Mouse (Mus musculus): ENCODE measurements at regions not wholly inside any gene's neighbourhood (a gene's known extent, or its start where the extent isn't known, plus 50 kb on each side); places are given as distances from the start of the nearest gene placed in this dataset.

GRCm38 (mm10) chr5:26206766-26207122 is 50.7 kb upstream of the Gm7361 start:
- TF ChIP-seq POLR2A (IDR thresholded peaks at IDR 0.05; ENCODE audit: extremely low read depth, insufficient read depth, low read length) (no peak), CTCF (IDR thresholded peaks at IDR 0.05; ENCODE audit: extremely low read depth, insufficient read depth, low read length) (no peak)
- Histone ChIP-seq H3K4me1 (ENCODE audit: control insufficient read depth, insufficient read depth, low read length) (no peaks in the 10 kb centered on the region), H3K27ac (ENCODE audit: insufficient read depth, low read length) (no peak overlapping the region), H3K4me3 (ENCODE audit: insufficient read depth, low read length) (no peak overlapping the region)

GRCm38 (mm10) chr5:26206066-26206765 is 51.3 kb upstream of the Gm7361 start:
- H3K27ac ChIP-seq (ENCODE audit: insufficient read depth, low read length), result no peak overlapping the region
- H3K4me1 ChIP-seq (ENCODE audit: control insufficient read depth, insufficient read depth, low read length), result no peaks in the 10 kb centered on the region
- H3K4me3 ChIP-seq (ENCODE audit: insufficient read depth, low read length), result no peak overlapping the region
- TF ChIP-seq POLR2A (IDR thresholded peaks at IDR 0.05; ENCODE audit: extremely low read depth, insufficient read depth, low read length) (no peak), CTCF (IDR thresholded peaks at IDR 0.05; ENCODE audit: extremely low read depth, insufficient read depth, low read length) (no peak)

- H3K27ac ChIP-seq (ENCODE audit: insufficient read depth, low read length), result no peak overlapping the region
- no peak overlapping the region for H3K4me3 ChIP-seq (ENCODE audit: insufficient read depth, low read length)
- TF ChIP-seq CTCF (IDR thresholded peaks at IDR 0.05; ENCODE audit: extremely low read depth, insufficient read depth, low read length) (no peak), POLR2A (IDR thresholded peaks at IDR 0.05; ENCODE audit: extremely low read depth, insufficient read depth, low read length) (no peak)
- no peaks in the 10 kb centered on the region for H3K4me1 ChIP-seq (ENCODE audit: control insufficient read depth, insufficient read depth, low read length)
Observed at GRCm38 (mm10) chr5:26202471-26202870, 55.0 kb upstream of the Gm7361 start.

GRCm38 (mm10) chr5:26189377-26189776 is 68.1 kb upstream of the Gm7361 start:
- no peak overlapping the region for H3K4me3 ChIP-seq (ENCODE audit: insufficient read depth, low read length)
- TF ChIP-seq POLR2A (IDR thresholded peaks at IDR 0.05; ENCODE audit: extremely low read depth, insufficient read depth, low read length) (no peak), CTCF (IDR thresholded peaks at IDR 0.05; ENCODE audit: extremely low read depth, insufficient read depth, low read length) (peak; percentile 45; the same call in 1 of the 2 replicates)
- no peak overlapping the region for H3K27ac ChIP-seq (ENCODE audit: insufficient read depth, low read length)
- no peaks in the 10 kb centered on the region for H3K4me1 ChIP-seq (ENCODE audit: control insufficient read depth, insufficient read depth, low read length)

- H3K27ac ChIP-seq (ENCODE audit: insufficient read depth, low read length), result no peak overlapping the region
- no peaks in the 10 kb centered on the region for H3K4me1 ChIP-seq (ENCODE audit: control insufficient read depth, insufficient read depth, low read length)
- no peak overlapping the region for H3K4me3 ChIP-seq (ENCODE audit: insufficient read depth, low read length)
- no peak for TF ChIP-seq POLR2A (IDR thresholded peaks at IDR 0.05; ENCODE audit: extremely low read depth, insufficient read depth, low read length)
- TF ChIP-seq CTCF (IDR thresholded peaks at IDR 0.05; ENCODE audit: extremely low read depth, insufficient read depth, low read length), result no peak
Observed at GRCm38 (mm10) chr5:26187212-26187611, 66.0 kb upstream of the Gm10220 start.

GRCm38 (mm10) chr5:26185417-26185816 is 64.2 kb upstream of the Gm10220 start:
- H3K4me1 ChIP-seq (ENCODE audit: control insufficient read depth, insufficient read depth, low read length), result no peaks in the 10 kb centered on the region
- no peak overlapping the region for H3K27ac ChIP-seq (ENCODE audit: insufficient read depth, low read length)
- H3K4me3 ChIP-seq (ENCODE audit: insufficient read depth, low read length), result no peak overlapping the region
- TF ChIP-seq CTCF (IDR thresholded peaks at IDR 0.05; ENCODE audit: extremely low read depth, insufficient read depth, low read length) (no peak), POLR2A (IDR thresholded peaks at IDR 0.05; ENCODE audit: extremely low read depth, insufficient read depth, low read length) (no peak)

- Histone ChIP-seq H3K4me1 (ENCODE audit: control insufficient read depth, insufficient read depth, low read length) (no peaks in the 10 kb centered on the region), H3K4me3 (ENCODE audit: insufficient read depth, low read length) (no peak overlapping the region), H3K27ac (ENCODE audit: insufficient read depth, low read length) (no peak overlapping the region)
- TF ChIP-seq POLR2A (IDR thresholded peaks at IDR 0.05; ENCODE audit: extremely low read depth, insufficient read depth, low read length) (no peak), CTCF (IDR thresholded peaks at IDR 0.05; ENCODE audit: extremely low read depth, insufficient read depth, low read length) (no peak)
Observed at GRCm38 (mm10) chr5:26176064-26176463, 54.8 kb upstream of the Gm10220 start.

GRCm38 (mm10) chr5:26171662-26172384 is 50.6 kb upstream of the Gm10220 start:
- no peak overlapping the region for H3K4me3 ChIP-seq (ENCODE audit: insufficient read depth, low read length)
- TF ChIP-seq POLR2A (IDR thresholded peaks at IDR 0.05; ENCODE audit: extremely low read depth, insufficient read depth, low read length) (no peak), CTCF (IDR thresholded peaks at IDR 0.05; ENCODE audit: extremely low read depth, insufficient read depth, low read length) (no peak)
- no peak overlapping the region for H3K27ac ChIP-seq (ENCODE audit: insufficient read depth, low read length)
- no peaks in the 10 kb centered on the region for H3K4me1 ChIP-seq (ENCODE audit: control insufficient read depth, insufficient read depth, low read length)

- TF ChIP-seq CTCF (IDR thresholded peaks at IDR 0.05; ENCODE audit: extremely low read depth, insufficient read depth, low read length) (no peak), POLR2A (IDR thresholded peaks at IDR 0.05; ENCODE audit: extremely low read depth, insufficient read depth, low read length) (no peak)
- Histone ChIP-seq H3K4me3 (ENCODE audit: insufficient read depth, low read length) (no peak overlapping the region), H3K4me1 (ENCODE audit: control insufficient read depth, insufficient read depth, low read length) (no peaks in the 10 kb centered on the region), H3K27ac (ENCODE audit: insufficient read depth, low read length) (no peak overlapping the region)
Observed at GRCm38 (mm10) chr5:26170717-26171500, 49.7 kb upstream of the Gm10220 start.

Measured in cortical plate, adult 2 months (tissue).